Mouse (Mus musculus): ENCODE measurements around the gene Cd3d. TPM values are rescaled to one million over a fixed set of nuclear protein-coding genes. Genes with fewer than 3 reads are reported as not detected.
"Not testable (repeated sequence)": the region's sequence is repeated elsewhere in the genome, so short reads cannot be mapped to it uniquely, and the experiment has no call there.

Cd3d gene
- polyA plus RNA-seq, 1 experiment from 2014 or later: not detected

GRCm38 (mm10) chr9:44967763-44968162 is 13.8 kb upstream of the Cd3d start:
- H3K4me1 ChIP-seq (ENCODE audit: control insufficient read depth, insufficient read depth, low read length): peaks cover 12% of the 10 kb centered on the region
- H3K27ac ChIP-seq (ENCODE audit: low read depth, low read length); H3K4me2 ChIP-seq; H3K27me3 ChIP-seq (ENCODE audit: control insufficient read depth, insufficient read depth, low read length); H3K9me3 ChIP-seq (ENCODE audit: control insufficient read depth, low read length); H3K4me3 ChIP-seq (ENCODE audit: low read depth, low read length); H3K9ac ChIP-seq (ENCODE audit: low read length); H3K36me3 ChIP-seq (ENCODE audit: control insufficient read depth, insufficient read depth, low read length); ATAC-seq (ENCODE audit: low FRiP score); DNase-seq (ENCODE audit: low spot score, missing footprints): not testable (repeated sequence)
- WGBS: 86% methylated on average over 5 of the region's 5 CpGs

GRCm38 (mm10) chr9:44969450-44969849 is 12.1 kb upstream of the Cd3d start:
- no peak overlapping the region for H3K9ac ChIP-seq (ENCODE audit: low read length)
- ATAC-seq (ENCODE audit: low FRiP score): no peak

GRCm38 (mm10) chr9:44977813-44978212 is 3.8 kb upstream of the Cd3d start:
- H3K9ac ChIP-seq (ENCODE audit: low read length): no peak overlapping the region
- no peaks in the 10 kb centered on the region for H3K27me3 ChIP-seq (ENCODE audit: control insufficient read depth, insufficient read depth, low read length)
- DNase-seq (ENCODE audit: low spot score, missing footprints): no peak
- no peak overlapping the region for H3K4me2 ChIP-seq
- no peaks in the 10 kb centered on the region for H3K36me3 ChIP-seq (ENCODE audit: control insufficient read depth, insufficient read depth, low read length)
- 76% methylated on average over 6 of the region's 6 CpGs for whole genome bisulfite sequencing
- H3K27ac ChIP-seq (ENCODE audit: low read depth, low read length): no peak overlapping the region
- no peaks in the 10 kb centered on the region for H3K4me1 ChIP-seq (ENCODE audit: control insufficient read depth, insufficient read depth, low read length)
- no peaks in the 10 kb centered on the region for H3K9me3 ChIP-seq (ENCODE audit: control insufficient read depth, low read length)
- no peak overlapping the region for H3K4me3 ChIP-seq (ENCODE audit: low read depth, low read length)
- ATAC-seq (ENCODE audit: low FRiP score): no peak

More at GRCm38 (mm10) chr9:44969450-44969849, 12.1 kb upstream of the Cd3d start:
- 83% methylated on average over 1 of the region's 1 CpGs for WGBS
- Histone ChIP-seq H3K4me1 (ENCODE audit: control insufficient read depth, insufficient read depth, low read length) (peaks cover 8% of the 10 kb centered on the region), H3K4me2 (no peak overlapping the region), H3K27ac (ENCODE audit: low read depth, low read length) (no peak overlapping the region), H3K27me3 (ENCODE audit: control insufficient read depth, insufficient read depth, low read length) (no peaks in the 10 kb centered on the region), H3K4me3 (ENCODE audit: low read depth, low read length) (no peak overlapping the region), H3K9me3 (ENCODE audit: control insufficient read depth, low read length) (no peaks in the 10 kb centered on the region), H3K36me3 (ENCODE audit: control insufficient read depth, insufficient read depth, low read length) (no peaks in the 10 kb centered on the region)
- DNase-seq (ENCODE audit: low spot score, missing footprints): no peak

GRCm38 (mm10) chr9:44979806-44980205 is 1.8 kb upstream of the Cd3d start:
- Histone ChIP-seq H3K4me1 (ENCODE audit: control insufficient read depth, insufficient read depth, low read length) (no peaks in the 10 kb centered on the region), H3K9me3 (ENCODE audit: control insufficient read depth, low read length) (no peaks in the 10 kb centered on the region), H3K36me3 (ENCODE audit: control insufficient read depth, insufficient read depth, low read length) (no peaks in the 10 kb centered on the region), H3K9ac (ENCODE audit: low read length) (no peak overlapping the region), H3K27me3 (ENCODE audit: control insufficient read depth, insufficient read depth, low read length) (no peaks in the 10 kb centered on the region), H3K4me3 (ENCODE audit: low read depth, low read length) (no peak overlapping the region), H3K4me2 (no peak overlapping the region), H3K27ac (ENCODE audit: low read depth, low read length) (no peak overlapping the region)
- ATAC-seq (ENCODE audit: low FRiP score): no peak
- no peak for DNase-seq (ENCODE audit: low spot score, missing footprints)
- WGBS: 82% methylated on average over 7 of the region's 7 CpGs

GRCm38 (mm10) chr9:44980242-44980641 is 1.3 kb upstream of the Cd3d start, which contains the start of gene Cd3g:
Cd3g (minus strand) TSS chr9:44980431.
- ATAC-seq (ENCODE audit: low FRiP score) (no peak), DNase-seq (ENCODE audit: low spot score, missing footprints) (no peak)
- Histone ChIP-seq H3K4me2 (no peak within 1 kb of the TSS), H3K4me1 (ENCODE audit: control insufficient read depth, insufficient read depth, low read length) (no peaks in the 10 kb centered on the region), H3K36me3 (ENCODE audit: control insufficient read depth, insufficient read depth, low read length) (no peaks in the 10 kb centered on the region), H3K9ac (ENCODE audit: low read length) (no peak within 1 kb of the TSS), H3K27ac (ENCODE audit: low read depth, low read length) (no peak within 1 kb of the TSS), H3K27me3 (ENCODE audit: control insufficient read depth, insufficient read depth, low read length) (no peaks in the 10 kb centered on the region), H3K4me3 (ENCODE audit: low read depth, low read length) (no peak within 1 kb of the TSS), H3K9me3 (ENCODE audit: control insufficient read depth, low read length) (no peaks in the 10 kb centered on the region)
- 63% methylated on average over 3 of the region's 3 CpGs for WGBS

- 89% methylated on average over 2 of the region's 2 CpGs for WGBS
- no peak overlapping the region for H3K4me2 ChIP-seq
- H3K36me3 ChIP-seq (ENCODE audit: control insufficient read depth, insufficient read depth, low read length): no peaks in the 10 kb centered on the region
- no peaks in the 10 kb centered on the region for H3K4me1 ChIP-seq (ENCODE audit: control insufficient read depth, insufficient read depth, low read length)
- H3K27me3 ChIP-seq (ENCODE audit: control insufficient read depth, insufficient read depth, low read length): no peaks in the 10 kb centered on the region
- DNase-seq (ENCODE audit: low spot score, missing footprints) (no peak), ATAC-seq (ENCODE audit: low FRiP score) (no peak)
- no peaks in the 10 kb centered on the region for H3K9me3 ChIP-seq (ENCODE audit: control insufficient read depth, low read length)
- no peak overlapping the region for H3K27ac ChIP-seq (ENCODE audit: low read depth, low read length)
- no peak overlapping the region for H3K9ac ChIP-seq (ENCODE audit: low read length)
- no peak overlapping the region for H3K4me3 ChIP-seq (ENCODE audit: low read depth, low read length)
Observed at GRCm38 (mm10) chr9:44981104-44981503, 482 bp upstream of the Cd3d start.

- Histone ChIP-seq H3K9ac (ENCODE audit: low read length) (no peak overlapping the region), H3K27me3 (ENCODE audit: control insufficient read depth, insufficient read depth, low read length) (no peaks in the 10 kb centered on the region), H3K36me3 (ENCODE audit: control insufficient read depth, insufficient read depth, low read length) (no peaks in the 10 kb centered on the region), H3K4me2 (no peak overlapping the region), H3K4me1 (ENCODE audit: control insufficient read depth, insufficient read depth, low read length) (no peaks in the 10 kb centered on the region), H3K27ac (ENCODE audit: low read depth, low read length) (no peak overlapping the region), H3K9me3 (ENCODE audit: control insufficient read depth, low read length) (no peaks in the 10 kb centered on the region), H3K4me3 (ENCODE audit: low read depth, low read length) (no peak overlapping the region)
- DNase-seq (ENCODE audit: low spot score, missing footprints): no peak
- ATAC-seq (ENCODE audit: low FRiP score): no peak
- WGBS: 88% methylated on average over 8 of the region's 8 CpGs
Observed at GRCm38 (mm10) chr9:44982081-44982480, 495 bp downstream of the Cd3d start.

GRCm38 (mm10) chr9:44982531-44982930 is 945 bp downstream of the Cd3d start:
- WGBS: 87% methylated on average over 3 of the region's 3 CpGs
- ATAC-seq (ENCODE audit: low FRiP score): no peak
- H3K4me3 ChIP-seq (ENCODE audit: low read depth, low read length): no peak overlapping the region
- no peaks in the 10 kb centered on the region for H3K36me3 ChIP-seq (ENCODE audit: control insufficient read depth, insufficient read depth, low read length)
- H3K9ac ChIP-seq (ENCODE audit: low read length): no peak overlapping the region
- no peak for DNase-seq (ENCODE audit: low spot score, missing footprints)
- no peak overlapping the region for H3K27ac ChIP-seq (ENCODE audit: low read depth, low read length)
- H3K4me2 ChIP-seq: no peak overlapping the region
- H3K9me3 ChIP-seq (ENCODE audit: control insufficient read depth, low read length): no peaks in the 10 kb centered on the region
- H3K27me3 ChIP-seq (ENCODE audit: control insufficient read depth, insufficient read depth, low read length): no peaks in the 10 kb centered on the region
- no peaks in the 10 kb centered on the region for H3K4me1 ChIP-seq (ENCODE audit: control insufficient read depth, insufficient read depth, low read length)

- H3K27ac ChIP-seq (ENCODE audit: low read depth, low read length): no peak overlapping the region
- no peaks in the 10 kb centered on the region for H3K9me3 ChIP-seq (ENCODE audit: control insufficient read depth, low read length)
- H3K36me3 ChIP-seq (ENCODE audit: control insufficient read depth, insufficient read depth, low read length): no peaks in the 10 kb centered on the region
- no peak for DNase-seq (ENCODE audit: low spot score, missing footprints)
- no peak overlapping the region for H3K4me3 ChIP-seq (ENCODE audit: low read depth, low read length)
- 88% methylated on average over 2 of the region's 2 CpGs for WGBS
- no peak for ATAC-seq (ENCODE audit: low FRiP score)
- H3K27me3 ChIP-seq (ENCODE audit: control insufficient read depth, insufficient read depth, low read length): no peaks in the 10 kb centered on the region
- no peaks in the 10 kb centered on the region for H3K4me1 ChIP-seq (ENCODE audit: control insufficient read depth, insufficient read depth, low read length)
- H3K9ac ChIP-seq (ENCODE audit: low read length): no peak overlapping the region
- H3K4me2 ChIP-seq: no peak overlapping the region
Observed at GRCm38 (mm10) chr9:44983001-44983400, 1.4 kb downstream of the Cd3d start.

GRCm38 (mm10) chr9:44985721-44986161 is 4.2 kb downstream of the Cd3d start:
- Histone ChIP-seq H3K27me3 (ENCODE audit: control insufficient read depth, insufficient read depth, low read length) (no peaks in the 10 kb centered on the region), H3K36me3 (ENCODE audit: control insufficient read depth, insufficient read depth, low read length) (no peaks in the 10 kb centered on the region), H3K27ac (ENCODE audit: low read depth, low read length) (no peak overlapping the region), H3K4me2 (no peak overlapping the region), H3K9me3 (ENCODE audit: control insufficient read depth, low read length) (no peaks in the 10 kb centered on the region), H3K9ac (ENCODE audit: low read length) (no peak overlapping the region), H3K4me3 (ENCODE audit: low read depth, low read length) (no peak overlapping the region), H3K4me1 (ENCODE audit: control insufficient read depth, insufficient read depth, low read length) (no peaks in the 10 kb centered on the region)
- ATAC-seq (ENCODE audit: low FRiP score) (no peak), DNase-seq (ENCODE audit: low spot score, missing footprints) (no peak)
- 77% methylated on average over 3 of the region's 3 CpGs for WGBS
